Mouse (Mus musculus) megakaryocyte, embryonic 14.5 days (primary cell): Measurements from ENCODE around the gene Fam111a.

Source experiments
- FLI1 ChIP-seq: IDR thresholded peaks from 2 replicates; pipeline ENCODE4 v1.6.1; 2012; ENCODE audit warnings: low read length, inconsistent platforms, mixed read lengths
- GATA1 ChIP-seq: IDR thresholded peaks from 3 replicates; pipeline ENCODE4 v1.6.1; 2012; ENCODE audit warnings: mixed read lengths, low read length, inconsistent platforms, borderline replicate concordance

- TF ChIP-seq GATA1 = no peak
- no peak for TF ChIP-seq FLI1
Observed at GRCm38 (mm10) chr19:12634963-12635362, 89.4 kb downstream of the Fam111a start.
